Mouse (Mus musculus) central nervous system, embryonic 18 days (tissue): ENCODE results near the gene Hist1h4d. TPM values are rescaled to one million over a fixed set of nuclear protein-coding genes. Genes with fewer than 3 reads are reported as not detected.

ENCODE experiments used
- polyA plus RNA-seq: library from polyadenylated mRNA; depleted of rRNA; stranded (reverse); fragments of >200 nt; gene quantifications from 2 replicates; pipeline ENCODE4 v1.2.3, GENCODE M21; 2012; rRNA removed

The Hist1h4d gene
- polyA plus RNA-seq, result 1.9 and 2.8 TPM in 2 replicates

GRCm38 (mm10) chr13:23581408-23582218, at the start of gene Hist1h4d:
Gene Hist1h4d (plus strand): TSS chr13:23581598.

GRCm38 (mm10) chr13:23533560-23534367, 47.6 kb upstream of the Hist1h4d start, which contains the start of gene Hist1h2af:
Gene Hist1h2af (plus strand): TSS chr13:23533906.

GRCm38 (mm10) chr13:23535137-23536075, 46.0 kb upstream of the Hist1h4d start, which contains the start of gene Hist1h3g:
Gene Hist1h3g (plus strand): TSS chr13:23535422.

GRCm38 (mm10) chr13:23542999-23543607, 38.3 kb upstream of the Hist1h4d start, which contains the start of gene Hist1h2bh:
Gene Hist1h2bh (minus strand): TSS chr13:23543392.

GRCm38 (mm10) chr13:23543965-23544786, 37.2 kb upstream of the Hist1h4d start, which contains the start of gene Hist1h3f:
Gene Hist1h3f (plus strand): TSS chr13:23544052.

GRCm38 (mm10) chr13:23551146-23551834, 30.1 kb upstream of the Hist1h4d start, which contains the start of gene Hist1h4f:
Gene Hist1h4f (minus strand): TSS chr13:23551648.

GRCm38 (mm10) chr13:23552962-23553361, 28.4 kb upstream of the Hist1h4d start, which contains the start of gene Hist1h1d:
Gene Hist1h1d (plus strand): TSS chr13:23553262.

GRCm38 (mm10) chr13:23561883-23562659, 19.3 kb upstream of the Hist1h4d start, which contains the start of gene Hist1h3e:
Gene Hist1h3e (minus strand): TSS chr13:23562369.

GRCm38 (mm10) chr13:23571022-23571503, 10.3 kb upstream of the Hist1h4d start, which contains the start of the genes Hist1h2ae and Hist1h2bg:
Gene Hist1h2ae (minus strand): TSS chr13:23571220.
Gene Hist1h2bg (plus strand): TSS chr13:23571396.

GRCm38 (mm10) chr13:23573898-23574524, 7.4 kb upstream of the Hist1h4d start, which contains the start of the genes Hist1h2bf and Hist1h2ad:
Gene Hist1h2bf (minus strand): TSS chr13:23574196.
Gene Hist1h2ad (plus strand): TSS chr13:23574381.

GRCm38 (mm10) chr13:23575271-23575851, 6.0 kb upstream of the Hist1h4d start, which contains the start of gene Hist1h3d:
Gene Hist1h3d (plus strand): TSS chr13:23575763.

GRCm38 (mm10) chr13:23620733-23621531, 39.5 kb downstream of the Hist1h4d start, which contains the start of gene Hist1h2be:
Gene Hist1h2be (minus strand): TSS chr13:23621124.

GRCm38 (mm10) chr13:23622175-23622671, 40.8 kb downstream of the Hist1h4d start, which contains the start of gene Hist1h1e:
Gene Hist1h1e (minus strand): TSS chr13:23622558.

